Mouse (Mus musculus): ENCODE results near the gene Gm21983. TPM values are rescaled to one million over a fixed set of nuclear protein-coding genes. Genes with fewer than 3 reads are reported as not detected.

Gene Gm21983
- total RNA-seq, 4 experiments from 2014 or later: not detected

Small RNAs within 50 kb of the gene (microRNA-seq; reads per million reads assigned to microRNA genes)
- gene Mir1191 (not detected), gene Mir3101 (not detected)

Other genes starting within 250 kb of the Gm21983 start
- gene Cyp2a22, start 241.7 kb downstream of the Gm21983 start, total RNA-seq (2022): not detected
- gene Cyp2a12, start 152.0 kb downstream of the Gm21983 start, total RNA-seq (2022): under 1 TPM in 1 of 4 experiments, not detected in 3; 0.40 TPM
- gene Cyp2f2, start 61.2 kb downstream of the Gm21983 start, total RNA-seq (2022): 1 to 10 TPM in 2 of 4 experiments, under 1 TPM in 2; 0.34 to 1.2 (median 0.77) TPM
- gene Cyp2t4, start 27.4 kb downstream of the Gm21983 start, total RNA-seq (2022): not detected
- gene Egln2, start 14.3 kb downstream of the Gm21983 start, total RNA-seq (2022): 100 to 1,000 TPM; 119 to 120 (median 119) TPM
- 1 to 10 TPM; 4.3 to 5.8 (median 4.7) TPM for gene Rab4b, start 2.2 kb downstream of the Gm21983 start, total RNA-seq (2022)
- gene Mia, start 71 bp upstream of the Gm21983 start, total RNA-seq (2022): under 1 TPM in 1 of 4 experiments, not detected in 3; 0.75 TPM
- gene BC024978, start 14.7 kb upstream of the Gm21983 start, total RNA-seq (2022): 10 to 100 TPM; 13.2 to 20.5 (median 15.1) TPM
- gene Snrpa, start 15.2 kb upstream of the Gm21983 start, total RNA-seq (2022): 10 to 100 TPM; 27.9 to 32.9 (median 31.6) TPM
- 1 to 10 TPM; 3.5 to 4.6 (median 3.7) TPM for gene Itpkc, start 47.6 kb upstream of the Gm21983 start, total RNA-seq (2022)
- gene Coq8b, start 51.9 kb upstream of the Gm21983 start, total RNA-seq (2022): 1 to 10 TPM; 2.6 to 3.3 (median 3.0) TPM
- 1 to 10 TPM; 1.5 to 3.4 (median 2.2) TPM for gene Numbl, start 77.3 kb upstream of the Gm21983 start, total RNA-seq (2022)
- 10 to 100 TPM; 33.6 to 50.3 (median 43.1) TPM for gene Ltbp4, start 156.6 kb upstream of the Gm21983 start, total RNA-seq (2022)
- gene Shkbp1, start 174.9 kb upstream of the Gm21983 start, total RNA-seq (2022): 1 to 10 TPM; 1.8 to 3.9 (median 2.7) TPM
- under 1 TPM in 1 of 4 experiments, not detected in 3; 0.53 TPM for gene Gm20479, start 176.3 kb upstream of the Gm21983 start, total RNA-seq (2022)

Measured in gastrocnemius, adult 8-10 months (tissue).